Mouse (Mus musculus) spleen, adult 2 months (tissue): ENCODE data around the gene Thada. TPM values are rescaled to one million over a fixed set of nuclear protein-coding genes. Genes with fewer than 3 reads are reported as not detected.

Experiments
- DNase-seq, 2 experiments: peaks; one replicate each; pipeline versions ENCODE4 v3.0.0 to v3.0.0-alpha.2; 2012 to 2021; ENCODE audit warnings: low spot score in 2 of 2, low read depth in 1 of 2
- H3K27ac ChIP-seq: fragments of 200-500 bp; 2 replicates; pipeline ENCODE4 v1.5.1; 2012; ENCODE audit warnings: low read length, inconsistent platforms; ENCODE audit not compliant: insufficient read depth
- H3K27me3 ChIP-seq: fragments of 200-500 bp; 2 replicates; pipeline ENCODE4 v1.6.1; 2012; ENCODE audit warnings: mild to moderate bottlenecking, moderate library complexity, low read length, inconsistent platforms; ENCODE audit not compliant: control insufficient read depth, insufficient read depth
- H3K36me3 ChIP-seq: fragments of 200-500 bp; 2 replicates; pipeline ENCODE4 v1.6.1; 2012; ENCODE audit warnings: mild to moderate bottlenecking, low read length, inconsistent platforms; ENCODE audit not compliant: control insufficient read depth, insufficient read depth
- H3K4me1 ChIP-seq: fragments of 200-500 bp; 2 replicates; pipeline ENCODE4 v1.6.1; 2011; ENCODE audit warnings: inconsistent platforms; ENCODE audit not compliant: control insufficient read depth, insufficient read depth, insufficient read length
- H3K4me3 ChIP-seq: fragments of 200-500 bp; 2 replicates; pipeline ENCODE4 v1.5.1; 2011; ENCODE audit warnings: mild to moderate bottlenecking, inconsistent platforms; ENCODE audit not compliant: insufficient read depth, insufficient read length; ENCODE audit errors: extremely low read depth
- CTCF ChIP-seq: fragments of 200-500 bp; IDR thresholded peaks from 2 replicates; pipeline ENCODE4 v1.5.1; 2011; ENCODE audit warnings: mild to moderate bottlenecking, inconsistent platforms; ENCODE audit not compliant: insufficient read depth, insufficient read length, insufficient replicate concordance; ENCODE audit errors: extremely low read depth
- POLR2A ChIP-seq: fragments of 200-500 bp; IDR thresholded peaks from 2 replicates; pipeline ENCODE4 v1.6.1; 2011; ENCODE audit warnings: low read depth, low read length, inconsistent platforms
- WGBS: fragments of 180-500 bp; shearing (Covaris S2); methylation state at CpG from one replicate; pipeline ENCODE4 v1.1.7; 2018; 5-methylcytosine and 5-hydroxymethylcytosine counted together
- polyA plus RNA-seq: library from polyadenylated mRNA; depleted of rRNA; stranded (reverse); fragments of >200 nt; gene quantifications from 2 replicates; pipeline ENCODE4 v1.2.3, GENCODE M21; 2012

Gene Thada
- polyA plus RNA-seq, 1 experiment = 17.2 TPM

- WGBS = 19% methylated on average over 5 of the region's 5 CpGs
Observed at GRCm38 (mm10) chr17:84272557-84273261, 193.3 kb downstream of the Thada start.

GRCm38 (mm10) chr17:84271566-84272202, 194.3 kb downstream of the Thada start:
- DNase-seq = no peak
- H3K36me3 ChIP-seq = peaks cover 5% of the 10 kb centered on the region
- H3K4me3 ChIP-seq = no peak overlapping the region
- TF ChIP-seq CTCF (no peak), POLR2A (no peak)
- no peaks in the 10 kb centered on the region for H3K27me3 ChIP-seq
- no peak overlapping the region for H3K27ac ChIP-seq
- H3K4me1 ChIP-seq = peaks cover 5% of the 10 kb centered on the region; the same call in 1 of the 2 replicates
- 87% methylated on average over 6 of the region's 6 CpGs for WGBS

More at GRCm38 (mm10) chr17:84272557-84273261, 193.3 kb downstream of the Thada start:
- H3K27ac ChIP-seq = peak overlapping the region; percentile 73
- H3K4me1 ChIP-seq = peaks cover 5% of the 10 kb centered on the region; the same call in 1 of the 2 replicates
- DNase-seq = peak in 1 of 2 experiments; percentile 15
- H3K36me3 ChIP-seq = peaks cover 5% of the 10 kb centered on the region
- TF ChIP-seq CTCF (no peak), POLR2A (no peak)
- H3K27me3 ChIP-seq = no peaks in the 10 kb centered on the region
- no peak overlapping the region for H3K4me3 ChIP-seq

GRCm38 (mm10) chr17:84269722-84270121, 196.3 kb downstream of the Thada start:
- no peak for DNase-seq
- Histone ChIP-seq H3K27ac (no peak overlapping the region), H3K27me3 (no peaks in the 10 kb centered on the region), H3K4me1 (peaks cover 2% of the 10 kb centered on the region; the same call in 1 of the 2 replicates), H3K36me3 (peaks cover 5% of the 10 kb centered on the region), H3K4me3 (no peak overlapping the region)
- no peak for TF ChIP-seq CTCF
- no peak for TF ChIP-seq POLR2A
- 96% methylated on average over 5 of the region's 5 CpGs for WGBS

GRCm38 (mm10) chr17:84268450-84268849, 197.6 kb downstream of the Thada start:
- 68% methylated on average over 3 of the region's 3 CpGs for WGBS
- Histone ChIP-seq H3K36me3 (peaks cover 5% of the 10 kb centered on the region), H3K4me3 (no peak overlapping the region), H3K27ac (peak overlapping the region; percentile 28; the same call in 1 of the 2 replicates), H3K4me1 (peaks cover 2% of the 10 kb centered on the region; the same call in 1 of the 2 replicates), H3K27me3 (no peaks in the 10 kb centered on the region)
- no peak for TF ChIP-seq CTCF
- TF ChIP-seq POLR2A = no peak
- no peak for DNase-seq

- DNase-seq = no peak
- no peaks in the 10 kb centered on the region for H3K27me3 ChIP-seq
- peak overlapping the region; percentile 40 for H3K27ac ChIP-seq
- H3K36me3 ChIP-seq = peaks cover 5% of the 10 kb centered on the region
- WGBS = 52% methylated on average over 6 of the region's 6 CpGs
- H3K4me1 ChIP-seq = peaks cover 2% of the 10 kb centered on the region; the same call in 1 of the 2 replicates
- H3K4me3 ChIP-seq = no peak overlapping the region
- no peak for TF ChIP-seq CTCF
- no peak for TF ChIP-seq POLR2A
Observed at GRCm38 (mm10) chr17:84267456-84268074, 198.4 kb downstream of the Thada start.

- TF ChIP-seq POLR2A = no peak
- no peak for TF ChIP-seq CTCF
- Histone ChIP-seq H3K36me3 (peaks cover 4% of the 10 kb centered on the region), H3K27me3 (no peaks in the 10 kb centered on the region), H3K4me1 (peaks cover 2% of the 10 kb centered on the region; the same call in 1 of the 2 replicates), H3K27ac (0 out of 2 replicates have a peak overlapping the region, but pooled peaks have one; percentile 0), H3K4me3 (no peak overlapping the region)
- 82% methylated on average over 3 of the region's 3 CpGs for WGBS
- no peak for DNase-seq
Observed at GRCm38 (mm10) chr17:84266161-84266948, 199.7 kb downstream of the Thada start.
